28 mouse cellular contexts compared by ENCODE assay signal in the genomic region with DNA sequence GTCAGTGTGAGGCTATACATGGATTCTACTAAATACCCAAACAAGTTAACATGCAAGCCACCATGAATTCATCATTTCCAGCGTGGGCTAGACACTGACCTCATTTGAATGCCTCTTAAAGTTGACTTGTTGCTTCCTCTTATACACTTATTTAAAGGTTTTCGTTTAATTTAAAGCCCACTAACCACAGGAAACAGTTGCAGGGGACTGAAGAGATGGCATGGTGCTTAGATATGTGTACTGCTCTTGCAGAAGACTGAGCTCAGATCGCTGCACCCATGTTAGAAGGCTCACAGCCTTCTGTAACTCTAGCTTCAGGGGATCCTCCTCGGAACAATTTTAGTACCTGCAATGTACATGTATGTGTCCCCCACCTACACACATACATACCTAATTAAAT. TPM values are rescaled to one million over a fixed set of nuclear protein-coding genes. Genes with fewer than 3 reads are reported as not detected.
DNase-seq lines count a peak whose midpoint lies in the region; ATAC-seq lines count a peak whose summit lies in the region.
"Had no signal": no experiment of that assay in that cellular context is flagged by ENCODE, and none has a peak within 500 bp of the region (broad histone marks: within the 10 kb centered on the region; RNA-seq: fewer than 3 reads in every experiment).

No protein-coding gene starts in this region.

- H3K9me3 ChIP-seq in megakaryocyte, embryonic 14.5 days: peaks cover 16% of the 10 kb centered on the region
- H3K9me3 ChIP-seq in heart, embryonic 11.5 days (replicated peaks; ENCODE audit: control insufficient read depth, low read length): no peaks in the 10 kb centered on the region
- H3K9me3 ChIP-seq: embryonic facial prominence, embryonic 13.5 days; embryonic facial prominence, embryonic 15.5 days; forebrain, embryonic 12.5 days; G1E had no signal

- no peak for ATAC-seq in megakaryocyte, adult 5-6 weeks (ENCODE audit: poor library complexity, severe bottlenecking)
- ATAC-seq in granulocyte monocyte progenitor cell, adult 5-6 weeks (replicated peaks; ENCODE audit: poor library complexity, severe bottlenecking): peak; percentile 37
- peak; percentile 61 for ATAC-seq in megakaryocyte progenitor cell, adult 5-6 weeks (replicated peaks; ENCODE audit: poor library complexity)
- ATAC-seq in heart, embryonic 11.5 days (replicated peaks; ENCODE audit: insufficient number of reproducible peaks, low FRiP score, low TSS enrichment): no peak
- ATAC-seq: activated CD4-positive, CD25-positive, alpha-beta regulatory T cell, adult 4 months; CD4-positive, CD25-positive, alpha-beta regulatory T cell, adult 4 months; forebrain, embryonic 14.5 days; forebrain, embryonic 16.5 days; Patski had no signal

- peak overlapping the region; percentile 70 for H3K4me3 ChIP-seq in megakaryocyte, embryonic 14.5 days (replicated peaks)
- no peak overlapping the region for H3K4me3 ChIP-seq in heart, embryonic 11.5 days (ENCODE audit: low read depth, low read length)
- H3K4me3 ChIP-seq: embryonic facial prominence, embryonic 13.5 days; embryonic facial prominence, embryonic 15.5 days; erythroblast, embryonic 14.5 days; forebrain, embryonic 10.5 days; forebrain, embryonic 12.5 days had no signal

- WGBS in heart, embryonic 11.5 days (ENCODE audit: insufficient replicate concordance): 59% methylated on average over 4 of the region's 4 CpGs

- H3K27me3 ChIP-seq in megakaryocyte, embryonic 14.5 days (replicated peaks): no peaks in the 10 kb centered on the region
- no peaks in the 10 kb centered on the region for H3K27me3 ChIP-seq in heart, embryonic 11.5 days (ENCODE audit: control insufficient read depth, insufficient read depth, low read length)
- H3K27me3 ChIP-seq: embryonic facial prominence, embryonic 15.5 days; forebrain, embryonic 12.5 days had no signal

- H3K9ac ChIP-seq in heart, embryonic 11.5 days (ENCODE audit: low read depth, low read length): no peak overlapping the region
- H3K9ac ChIP-seq: embryonic facial prominence, embryonic 13.5 days; embryonic facial prominence, embryonic 15.5 days; forebrain, embryonic 12.5 days had no signal

- H3K36me3 ChIP-seq in megakaryocyte, embryonic 14.5 days (replicated peaks; ENCODE audit: low read length): no peaks in the 10 kb centered on the region
- H3K36me3 ChIP-seq in heart, embryonic 11.5 days (ENCODE audit: control insufficient read depth, insufficient read depth, low read length): no peaks in the 10 kb centered on the region
- H3K36me3 ChIP-seq: embryonic facial prominence, embryonic 13.5 days; embryonic facial prominence, embryonic 15.5 days; forebrain, embryonic 10.5 days; forebrain, embryonic 12.5 days; G1E had no signal

- no peak overlapping the region for H3K4me2 ChIP-seq in heart, embryonic 11.5 days
- H3K4me2 ChIP-seq: embryonic facial prominence, embryonic 13.5 days; embryonic facial prominence, embryonic 15.5 days; forebrain, embryonic 12.5 days had no signal

- no peak overlapping the region for H3K27ac ChIP-seq in heart, embryonic 11.5 days (ENCODE audit: low read depth, low read length)
- H3K27ac ChIP-seq: embryonic facial prominence, embryonic 13.5 days; embryonic facial prominence, embryonic 15.5 days; forebrain, embryonic 10.5 days; forebrain, embryonic 12.5 days had no signal

- peak; percentile 12 for DNase-seq in c-Kit-positive CD71-negative TER-119-negative erythroid progenitor cells, embryonic 14.5 days (ENCODE audit: low read depth)
- DNase-seq in urinary bladder, postnatal 4 days (ENCODE audit: low spot score in 2 of 2): no peak
- DNase-seq: adrenal gland, adult 2 months; adrenal gland, postnatal 10 days; adrenal gland, postnatal 25 days; B cell, adult 2 months; cerebellum, adult 11-12 months; cerebellum, adult 2 months; cerebellum, adult 9-10 months; cerebellum, postnatal 10 days; cerebellum, postnatal 25 days; embryo, embryonic 11 days had no signal

- H3K4me1 ChIP-seq in megakaryocyte, embryonic 14.5 days: peaks cover 26% of the 10 kb centered on the region
- H3K4me1 ChIP-seq in heart, embryonic 11.5 days (ENCODE audit: control insufficient read depth, insufficient read depth, low read length): no peaks in the 10 kb centered on the region

RNA-seq across cellular contexts. Expression of a gene that starts 47.5 kb away (rescaled TPM):
- 0.22 TPM in 1 of 2 replicates, not detected in the other for polyA plus RNA-seq in megakaryocyte, embryonic 14.5 days (2012; ENCODE audit: insufficient read depth, low replicate concordance)
- not detected in 2 replicates for total RNA-seq in megakaryocyte, adult 5-6 weeks (2015)
- total RNA-seq in megakaryocyte, adult 5-6 weeks (2017): not detected in 2 replicates
- total RNA-seq in granulocyte monocyte progenitor cell, adult 5-6 weeks (2014; fragmentation: Nextera tagmentation): not detected in 2 replicates
- total RNA-seq in granulocyte monocyte progenitor cell, adult 5-6 weeks (2017): not detected in 2 replicates
- total RNA-seq in megakaryocyte progenitor cell, adult 5-6 weeks (2015): not detected in 2 replicates
- total RNA-seq in megakaryocyte progenitor cell, adult 5-6 weeks (2017): not detected in 2 replicates
- 32.6 and 34.2 TPM in 2 replicates for polyA plus RNA-seq in heart, embryonic 11.5 days (2014; fragmentation: Nextera tagmentation; extraction: Ambion mirVana)
- polyA plus RNA-seq: erythroblast, embryonic 14.5 days; G1E had no signal

Comparison
In these comparisons a context has a peak if more than half of its experiments do, and no peak if none do; other contexts are left out.
1. ATAC-seq: peak in granulocyte monocyte progenitor cell, adult 5-6 weeks (single experiment) and megakaryocyte progenitor cell, adult 5-6 weeks (single experiment); none in megakaryocyte, adult 5-6 weeks (single experiment) and heart, embryonic 11.5 days (single experiment).